Mouse (Mus musculus) right cerebral cortex, postnatal 36 days (tissue): ENCODE data around the gene Recql5.

Experiments used
- DNase-seq, 2 experiments: peaks; one replicate each; pipeline ENCODE4 v3.0.0; 2022; ENCODE audit warnings: low spot score in 2 of 2, mixed read lengths in 1 of 2

Recql5 gene

DNA sequence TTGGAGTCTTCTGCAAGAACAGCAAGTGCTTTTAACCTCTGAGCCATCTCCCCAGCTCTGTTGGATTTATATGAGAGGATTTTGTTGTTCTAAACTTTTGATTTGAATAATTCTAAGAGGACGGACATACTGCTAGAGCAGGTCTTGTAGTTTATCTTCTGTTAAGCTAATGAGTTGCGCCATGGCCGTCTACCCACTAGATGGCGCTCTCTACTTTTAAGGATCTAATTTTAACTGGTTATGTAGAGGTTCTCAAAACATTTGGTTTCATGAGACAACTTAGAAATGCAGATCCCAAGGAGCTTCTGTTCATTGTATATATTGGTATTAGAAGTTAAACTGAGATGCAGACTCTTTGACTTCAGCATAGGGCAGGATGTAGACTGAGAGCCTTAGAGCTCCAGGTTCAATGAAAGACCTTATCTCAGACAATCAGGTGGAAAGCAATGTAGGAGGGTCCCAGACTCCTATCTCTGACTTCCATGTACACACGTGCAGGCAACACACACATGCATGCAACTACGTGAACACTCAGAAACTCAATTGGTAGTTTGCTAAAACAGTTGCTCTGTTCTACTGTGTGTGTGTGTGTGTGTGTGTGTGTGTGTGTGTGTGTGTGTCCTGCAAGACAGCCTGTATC lies 6.5 kb upstream of the Recql5 start:
- DNase-seq, result peak in 1 of 2 experiments; percentile 42

- no peak for DNase-seq
Observed at GRCm38 (mm10) chr11:115933747-115934110, 452 bp upstream of the Recql5 start.

DNA sequence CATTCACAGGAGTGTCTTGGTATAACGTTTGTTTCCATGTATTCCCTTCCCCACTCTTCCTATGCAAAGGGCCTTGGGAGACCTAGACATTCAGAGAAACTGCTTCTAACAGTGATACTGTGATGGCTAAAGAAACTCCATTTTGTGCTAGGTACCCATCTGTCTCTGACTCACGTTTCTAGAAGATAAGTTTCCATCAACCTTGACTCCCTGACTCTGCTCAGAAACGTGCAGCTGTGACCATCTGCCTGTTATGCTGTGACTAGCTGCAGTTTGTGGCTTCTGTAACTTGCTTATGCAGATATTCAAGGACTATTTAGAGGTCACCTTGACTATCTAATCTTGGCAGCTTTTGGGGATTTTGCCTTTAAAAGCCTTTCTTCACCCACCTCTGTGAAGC lies 2.0 kb downstream of the Recql5 start:
- DNase-seq, result no peak

DNA sequence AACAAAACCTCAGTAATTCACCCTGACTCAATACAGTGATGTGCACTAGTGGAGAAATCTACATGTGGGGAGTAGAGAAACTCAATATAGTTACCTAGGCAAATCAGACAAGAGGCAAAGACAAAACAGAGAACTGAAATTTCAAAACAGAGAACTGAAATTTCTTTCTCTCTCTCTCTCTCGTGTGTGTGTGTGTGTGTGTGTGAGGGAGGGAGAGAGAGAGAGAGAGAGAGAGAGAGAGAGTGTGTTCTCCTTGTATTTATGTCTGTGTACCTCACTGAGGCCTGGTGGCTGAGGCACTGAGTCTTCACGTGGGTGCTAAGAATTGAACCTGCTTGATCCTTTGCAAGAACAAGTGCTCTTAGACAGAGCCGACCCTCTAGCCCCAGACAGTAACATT lies 3.5 kb downstream of the Recql5 start:
- no peak for DNase-seq

DNA sequence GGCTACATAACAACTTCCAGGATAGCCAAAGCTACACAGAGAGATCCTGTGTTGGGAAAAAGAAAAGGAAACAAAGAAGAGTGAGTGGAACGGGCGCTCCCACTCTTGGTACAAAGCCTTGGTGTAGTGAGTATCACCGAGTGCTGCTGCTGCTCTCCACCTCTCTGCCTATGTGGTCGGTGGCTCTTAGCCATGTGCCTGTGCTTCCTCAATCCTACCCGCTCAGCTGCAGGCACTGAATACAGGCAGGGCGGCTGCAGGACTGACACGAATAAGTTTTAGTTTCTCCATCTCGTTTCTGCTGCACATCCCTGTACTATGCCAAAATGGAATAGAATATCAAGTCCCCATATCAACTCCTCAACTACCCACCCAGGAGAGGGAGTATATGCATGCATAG lies 4.2 kb downstream of the Recql5 start:
- DNase-seq, result no peak

DNA sequence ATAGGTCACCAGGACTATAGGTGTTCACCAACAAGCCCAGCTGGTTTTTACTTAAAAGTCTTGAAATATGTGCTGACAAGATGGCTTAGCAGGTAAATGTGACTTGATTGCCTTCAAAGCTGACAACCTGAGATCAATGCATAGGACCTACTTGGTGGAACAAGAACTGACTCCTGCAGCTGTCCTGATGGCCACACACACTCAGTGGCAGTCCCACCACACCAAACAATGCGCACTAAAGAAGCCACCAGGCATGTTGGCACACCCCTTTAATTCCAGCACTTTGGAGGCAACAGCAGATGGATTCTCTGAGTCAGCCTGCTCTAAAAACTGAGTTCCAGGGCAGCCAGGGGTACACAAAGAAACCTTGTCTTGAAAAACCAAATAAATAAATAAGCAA lies 11.3 kb downstream of the Recql5 start:
- DNase-seq, result no peak

GRCm38 (mm10) chr11:115920110-115920818 lies 13.0 kb downstream of the Recql5 start:
- DNase-seq, result no peak

DNA sequence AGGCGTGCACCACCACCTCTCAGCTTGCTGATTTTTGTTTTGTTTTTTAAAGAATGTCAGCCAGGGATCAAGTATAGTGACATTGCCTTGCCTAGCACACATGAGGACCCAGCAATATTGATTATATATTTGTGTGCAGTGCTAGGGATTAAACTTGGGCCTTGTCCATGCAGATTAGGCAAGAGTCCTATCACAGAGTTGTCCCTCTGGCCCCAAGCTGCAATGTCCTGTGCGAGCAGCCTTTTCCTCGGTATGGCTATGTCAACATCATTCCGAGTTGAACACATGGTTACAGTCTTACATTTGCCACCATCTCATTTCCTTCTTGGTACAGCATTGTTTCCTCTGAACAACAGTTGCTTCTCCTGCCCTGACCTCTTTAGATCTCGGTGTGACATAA lies 14.2 kb downstream of the Recql5 start:
- DNase-seq, result no peak

GRCm38 (mm10) chr11:115918637-115919036 lies 14.6 kb downstream of the Recql5 start:
- DNase-seq, result no peak

- no peak for DNase-seq
Observed at GRCm38 (mm10) chr11:115916579-115916978, 16.7 kb downstream of the Recql5 start.

- no peak for DNase-seq
Observed at GRCm38 (mm10) chr11:115911632-115912376, 21.5 kb downstream of the Recql5 start, which contains the start of gene Smim6. Gene Smim6, plus strand, starts transcription at chr11:115912017.

- DNase-seq, result no peak
Observed at GRCm38 (mm10) chr11:115911134-115911561, 22.1 kb downstream of the Recql5 start.

DNA sequence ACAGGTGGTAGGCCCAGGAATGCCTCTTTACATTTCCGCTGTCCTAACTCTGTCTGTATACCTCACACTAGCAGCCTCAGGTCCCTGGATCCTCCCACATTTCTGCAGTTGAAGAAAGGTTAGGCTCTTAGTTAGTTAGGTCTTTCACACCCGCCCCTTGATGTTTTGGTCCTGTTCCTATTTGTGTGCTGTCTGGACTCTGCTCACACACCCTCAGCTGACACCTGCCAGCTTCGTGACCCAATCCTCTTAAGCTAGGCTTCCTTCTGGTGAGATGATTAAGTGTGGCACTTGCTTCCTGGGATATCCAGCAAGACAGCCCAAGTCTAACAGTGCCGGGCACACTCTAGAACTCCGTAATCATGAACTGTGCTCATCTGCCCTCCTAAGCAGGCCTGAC lies 26.8 kb downstream of the Recql5 start:
- no peak for DNase-seq

DNA sequence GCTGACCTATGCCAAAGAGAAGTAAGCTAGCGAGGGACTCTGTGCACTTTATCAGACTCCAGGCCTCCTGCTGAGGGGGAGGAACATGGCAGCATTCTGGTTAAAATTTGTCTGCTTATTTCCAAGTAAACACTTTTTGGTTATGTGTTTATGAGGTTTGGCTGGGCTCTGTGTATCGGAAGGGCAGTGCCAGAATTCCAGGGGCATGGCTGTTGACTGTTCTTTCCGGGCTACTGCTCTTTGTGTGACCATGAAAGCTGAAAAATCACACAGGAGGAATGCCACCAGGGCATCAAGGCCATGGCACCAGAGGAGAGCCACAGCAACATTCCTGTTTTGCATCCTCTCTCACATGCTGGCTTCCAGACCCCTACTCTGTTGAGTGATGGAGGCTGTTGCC lies 27.2 kb downstream of the Recql5 start:
- DNase-seq, result no peak

- peak in 1 of 2 experiments; percentile 17 for DNase-seq
Observed at GRCm38 (mm10) chr11:115904956-115905790, 28.1 kb downstream of the Recql5 start.

- DNase-seq, result no peak
Observed at GRCm38 (mm10) chr11:115904231-115904955, 28.9 kb downstream of the Recql5 start.

- no peak for DNase-seq
Observed at GRCm38 (mm10) chr11:115903384-115904230, 29.7 kb downstream of the Recql5 start.

DNA sequence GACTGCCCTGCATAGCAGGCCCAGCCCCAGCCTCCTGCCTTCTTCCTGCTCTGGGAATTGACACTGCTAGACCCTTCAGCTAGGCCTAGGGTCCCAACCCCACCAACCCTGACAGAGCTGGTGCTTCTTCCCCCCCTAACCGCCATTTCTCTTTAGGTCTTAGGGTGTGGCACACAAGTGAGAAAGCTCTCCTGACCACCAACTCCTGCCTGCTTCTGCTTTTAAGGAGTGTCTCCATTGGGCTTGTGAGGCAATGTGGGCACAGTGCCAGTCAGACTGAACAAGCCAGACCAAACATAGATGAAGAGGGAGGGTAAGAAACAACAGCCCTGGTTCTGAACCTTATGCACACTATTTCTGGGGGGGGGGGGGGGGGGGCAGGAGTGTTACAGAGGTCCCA lies 30.4 kb downstream of the Recql5 start:
- no peak for DNase-seq

DNA sequence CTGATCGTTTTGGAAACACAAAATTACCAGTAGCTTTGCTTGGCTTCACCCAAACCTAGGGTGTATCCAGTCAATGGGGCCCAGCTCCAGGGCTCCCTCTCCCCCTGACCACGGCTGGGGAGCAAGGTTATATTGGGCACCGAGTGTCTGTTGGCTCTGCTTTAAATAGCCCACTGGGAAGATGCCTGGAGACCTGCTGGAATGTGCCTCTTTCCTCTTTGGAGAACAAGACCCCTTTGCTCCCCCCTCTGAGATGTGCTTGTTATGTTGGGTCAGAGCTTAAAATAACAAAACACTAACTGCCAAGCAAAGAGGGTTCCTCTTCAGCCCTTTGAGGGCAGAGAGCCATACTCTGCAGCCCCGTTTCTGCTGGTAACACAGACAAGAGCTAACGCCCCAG lies 31.1 kb downstream of the Recql5 start:
- no peak for DNase-seq
